Mouse (Mus musculus): ENCODE data around the gene A930009A15Rik. TPM values are rescaled to one million over a fixed set of nuclear protein-coding genes. Genes with fewer than 3 reads are reported as not detected.
A peak's percentile ranks its signal among the peaks of the same experiment; 100 is the strongest.

The A930009A15Rik gene
- polyA plus RNA-seq, 1 experiment from 2014 or later: 0.66 TPM

DNA sequence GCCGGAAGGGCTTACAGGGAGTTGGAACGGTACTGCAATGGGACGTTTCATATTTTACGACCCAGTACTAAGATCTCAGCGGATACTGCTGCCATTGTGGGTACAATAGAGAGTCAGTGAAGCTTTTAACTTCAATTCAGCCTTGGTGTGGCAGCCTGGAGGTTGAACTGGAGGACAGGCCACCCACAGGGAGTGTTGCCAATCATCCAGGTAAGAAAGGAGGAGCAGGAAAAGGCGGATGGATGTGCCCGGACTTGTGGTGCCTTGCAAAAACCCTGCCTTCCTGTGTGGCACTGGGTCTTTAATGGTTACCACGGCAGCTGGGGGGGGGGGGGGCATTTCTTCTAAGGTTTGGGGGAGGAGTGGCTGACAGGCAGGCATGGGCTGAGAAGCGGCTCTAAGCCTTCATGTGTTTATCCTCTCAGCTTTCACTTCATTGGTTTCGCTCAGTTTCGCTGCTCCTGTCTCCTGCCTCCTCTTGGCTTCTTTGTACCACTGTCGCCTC is 13.0 kb upstream of the A930009A15Rik start:
- H3K4me3 ChIP-seq: no peak overlapping the region
- no peaks in the 10 kb centered on the region for H3K36me3 ChIP-seq
- ATAC-seq (ENCODE audit: low read depth): no peak
- H3K27ac ChIP-seq (replicated peaks): no peak overlapping the region
- H3K9me3 ChIP-seq: no peaks in the 10 kb centered on the region
- H3K4me1 ChIP-seq (replicated peaks): peaks cover 14% of the 10 kb centered on the region
- WGBS: 13% methylated on average over 12 of the region's 12 CpGs
- H3K9ac ChIP-seq: no peak overlapping the region
- H3K27me3 ChIP-seq: no peaks in the 10 kb centered on the region
- peak overlapping the region; percentile 32 for H3K4me2 ChIP-seq

DNA sequence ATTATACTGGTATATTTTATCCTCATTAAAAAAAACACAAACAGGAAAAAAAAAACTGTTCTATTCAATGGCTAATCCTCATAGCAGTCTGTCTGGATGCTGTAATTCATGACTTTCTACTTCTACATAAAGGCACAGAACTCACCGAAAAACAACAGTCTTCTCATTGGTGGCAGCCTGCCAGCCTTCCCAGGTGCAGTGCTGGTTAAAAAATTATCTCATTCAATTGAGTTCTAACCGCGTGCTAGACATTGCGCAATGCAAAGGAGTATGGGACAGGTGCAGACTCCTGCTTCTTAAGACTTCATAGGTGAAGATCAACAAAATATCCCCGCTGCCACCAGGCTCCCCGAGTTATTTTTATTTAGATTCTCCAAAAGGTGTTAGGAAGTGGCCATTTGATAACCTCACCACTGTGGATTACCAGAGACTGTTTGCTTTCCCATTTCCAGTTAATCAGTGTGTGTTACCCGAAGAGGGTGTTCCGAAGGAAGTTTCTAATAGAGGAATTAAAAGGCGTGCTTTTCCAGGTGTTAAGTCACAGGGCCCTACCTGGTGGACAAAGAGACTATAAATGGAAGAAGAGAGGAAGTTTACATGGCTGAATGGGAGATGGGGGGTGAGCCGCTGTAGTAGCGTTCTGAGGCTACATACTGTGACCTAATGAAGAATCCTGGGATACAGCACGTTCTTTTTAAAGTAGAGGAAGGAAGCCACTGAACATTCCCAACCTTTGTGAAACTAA is 8.5 kb upstream of the A930009A15Rik start:
- no peak overlapping the region for H3K4me3 ChIP-seq
- H3K4me2 ChIP-seq: no peak overlapping the region
- WGBS: 65% methylated on average over 12 of the region's 12 CpGs
- H3K27ac ChIP-seq (replicated peaks): no peak overlapping the region
- H3K9ac ChIP-seq: no peak overlapping the region
- no peak for ATAC-seq (ENCODE audit: low read depth)
- H3K9me3 ChIP-seq: no peaks in the 10 kb centered on the region
- no peaks in the 10 kb centered on the region for H3K36me3 ChIP-seq
- H3K27me3 ChIP-seq: no peaks in the 10 kb centered on the region
- peaks cover 14% of the 10 kb centered on the region for H3K4me1 ChIP-seq (replicated peaks)

DNA sequence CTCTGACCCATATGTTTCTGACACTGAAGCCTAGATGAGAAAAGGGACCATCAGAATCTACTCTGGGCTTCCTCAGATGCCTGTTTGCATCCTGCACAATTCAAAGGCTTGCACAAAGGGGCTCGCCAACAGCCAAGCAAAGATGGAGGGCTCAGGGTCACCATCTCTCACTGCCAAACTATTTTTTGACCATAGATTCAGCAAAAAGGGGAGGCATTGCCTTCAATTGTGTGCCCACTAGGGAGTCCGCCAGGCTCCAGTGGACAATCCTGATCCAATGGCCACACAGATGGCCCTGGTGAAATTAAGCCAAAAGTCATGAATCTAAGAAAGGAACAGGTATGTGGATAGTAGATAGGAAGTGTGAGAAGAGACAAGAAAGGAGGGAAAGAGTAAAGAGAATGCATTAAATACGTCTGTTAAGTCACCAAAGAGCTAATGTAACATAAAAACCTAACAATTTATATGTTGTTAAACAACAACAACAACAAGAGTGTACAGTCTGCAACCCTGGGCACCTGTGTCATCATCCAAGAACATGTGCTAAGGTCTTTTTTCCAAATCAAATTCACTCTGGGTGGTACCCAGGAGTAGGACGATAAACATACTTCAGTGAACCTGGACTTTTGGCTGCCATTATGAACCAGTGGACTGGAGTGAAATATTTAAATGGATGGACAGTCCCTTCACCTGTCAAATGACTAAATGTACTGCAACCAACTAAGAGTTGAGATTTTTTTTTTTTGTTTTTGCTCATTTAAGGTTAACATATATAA is 6.7 kb upstream of the A930009A15Rik start:
- Histone ChIP-seq H3K9me3 (peaks cover 10% of the 10 kb centered on the region; the same call in 1 of the 2 replicates), H3K36me3 (no peaks in the 10 kb centered on the region), H3K27ac (replicated peaks) (no peak overlapping the region), H3K27me3 (no peaks in the 10 kb centered on the region), H3K4me2 (no peak overlapping the region), H3K4me3 (no peak overlapping the region), H3K4me1 (replicated peaks) (peaks cover 6% of the 10 kb centered on the region), H3K9ac (no peak overlapping the region)
- no peak for ATAC-seq (ENCODE audit: low read depth)
- WGBS: 90% methylated on average over 4 of the region's 4 CpGs

DNA sequence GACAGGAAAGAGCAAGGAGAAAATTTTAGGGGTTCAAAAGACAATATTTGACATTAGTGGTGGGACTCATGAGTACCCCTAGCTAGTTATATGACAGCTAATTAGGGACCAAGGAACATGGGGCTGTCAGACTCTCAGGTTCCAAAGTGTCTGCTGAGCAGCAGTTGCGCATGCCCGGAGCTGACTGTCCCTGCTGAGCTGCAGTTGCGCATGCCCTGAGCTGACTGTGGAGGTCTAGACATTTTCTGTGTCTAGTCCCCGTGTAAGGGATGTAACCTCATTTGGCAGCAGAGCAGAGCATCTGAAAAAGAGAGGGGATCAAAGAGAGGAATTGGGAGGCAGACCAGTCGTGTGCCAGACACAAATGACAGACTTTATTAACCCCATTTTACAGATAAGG is 5.8 kb upstream of the A930009A15Rik start:
- 85% methylated on average over 5 of the region's 5 CpGs for WGBS
- Histone ChIP-seq H3K9ac (no peak overlapping the region), H3K36me3 (no peaks in the 10 kb centered on the region), H3K4me3 (no peak overlapping the region), H3K9me3 (peaks cover 10% of the 10 kb centered on the region; the same call in 1 of the 2 replicates), H3K4me2 (no peak overlapping the region), H3K27me3 (no peaks in the 10 kb centered on the region), H3K27ac (replicated peaks) (no peak overlapping the region), H3K4me1 (replicated peaks) (peaks cover 6% of the 10 kb centered on the region)
- no peak for ATAC-seq (ENCODE audit: low read depth)

DNA sequence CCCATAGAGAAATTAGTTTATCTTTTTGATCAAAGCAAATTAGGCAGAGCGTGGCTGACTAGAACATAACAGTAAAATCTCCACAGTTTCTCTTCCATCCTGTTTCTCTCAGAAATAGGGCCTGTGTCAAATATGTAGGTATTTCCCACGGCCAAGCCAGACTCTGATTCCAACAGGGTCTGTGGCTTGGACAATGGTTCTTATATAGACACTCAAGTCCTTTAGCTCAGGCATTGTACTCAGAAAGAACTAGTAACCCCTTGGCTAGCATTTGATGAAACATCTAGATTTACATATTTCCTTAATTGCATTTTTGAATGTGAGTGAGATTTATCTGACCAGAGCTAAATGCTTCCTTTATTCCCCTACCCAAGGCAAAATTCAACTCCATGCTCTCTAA is 791 bp downstream of the A930009A15Rik start:
- Histone ChIP-seq H3K9ac (no peak overlapping the region), H3K27ac (replicated peaks) (peak overlapping the region; percentile 71), H3K4me3 (no peak overlapping the region), H3K4me2 (peak overlapping the region; percentile 29), H3K36me3 (no peaks in the 10 kb centered on the region), H3K4me1 (replicated peaks) (peaks cover 25% of the 10 kb centered on the region), H3K9me3 (peaks cover 10% of the 10 kb centered on the region; the same call in 1 of the 2 replicates), H3K27me3 (peaks cover 5% of the 10 kb centered on the region; the same call in 1 of the 2 replicates)
- 41% methylated on average over 2 of the region's 2 CpGs for WGBS
- ATAC-seq (ENCODE audit: low read depth): no peak

DNA sequence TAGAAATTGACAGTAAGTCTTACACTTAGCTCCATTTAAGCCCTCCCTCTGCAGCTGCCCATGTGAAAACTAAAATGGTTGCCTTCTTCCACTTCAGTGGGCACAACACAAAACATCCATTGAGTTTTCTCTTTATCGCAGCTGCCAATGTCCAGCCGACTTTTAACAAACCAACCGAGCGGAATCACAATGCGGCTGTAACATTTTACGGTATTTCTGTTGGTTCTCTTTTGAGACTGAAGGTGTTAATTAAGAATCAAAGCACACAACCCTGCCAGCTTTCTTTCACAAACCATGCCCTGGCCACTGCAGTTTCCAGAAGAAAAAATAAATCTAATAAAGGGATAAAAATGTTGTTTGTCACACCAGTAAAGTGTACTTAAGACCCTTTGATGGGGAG is 1.5 kb downstream of the A930009A15Rik start:
- Histone ChIP-seq H3K4me2 (peak overlapping the region; percentile 29), H3K27ac (replicated peaks) (peak overlapping the region; percentile 71), H3K36me3 (no peaks in the 10 kb centered on the region)

DNA sequence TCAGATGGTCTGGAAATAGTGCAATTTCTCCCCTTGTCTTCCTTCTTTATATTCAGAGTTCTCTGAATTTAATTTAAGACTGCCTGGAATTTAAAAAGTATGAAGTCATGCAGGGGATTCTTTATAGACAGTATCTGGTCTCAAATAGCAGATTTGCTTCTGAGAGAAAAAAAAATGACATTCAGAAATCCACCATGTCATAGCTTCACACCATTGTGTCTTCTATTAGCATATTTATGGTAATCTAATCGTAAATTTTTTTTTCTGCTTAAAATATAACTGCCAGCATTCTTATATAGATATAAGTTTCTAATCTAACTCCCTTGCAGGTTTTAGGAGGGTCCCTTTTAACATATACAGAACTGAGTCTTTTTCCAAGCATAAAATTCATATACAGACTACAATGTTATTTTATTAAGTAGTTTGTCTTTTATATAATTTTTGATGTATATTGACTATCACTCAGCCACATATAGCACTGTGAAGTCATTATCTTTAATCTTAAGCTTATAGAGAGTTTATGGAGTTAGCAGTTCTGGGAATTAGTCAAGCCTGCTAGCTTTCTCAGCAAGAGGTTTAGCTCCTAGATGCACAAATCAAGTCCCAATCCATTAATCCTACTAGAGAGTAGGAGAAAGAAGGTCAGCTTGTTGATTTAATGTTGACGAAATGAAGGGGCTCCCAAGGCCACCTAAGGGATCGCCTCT is 2.1 kb downstream of the A930009A15Rik start:
- WGBS: 23% methylated on average over 3 of the region's 3 CpGs
- Histone ChIP-seq H3K4me1 (replicated peaks) (peaks cover 25% of the 10 kb centered on the region), H3K9me3 (peaks cover 10% of the 10 kb centered on the region; the same call in 1 of the 2 replicates), H3K9ac (no peak overlapping the region), H3K4me2 (peak overlapping the region; percentile 29), H3K27me3 (peaks cover 5% of the 10 kb centered on the region; the same call in 1 of the 2 replicates), H3K27ac (replicated peaks) (peak overlapping the region; percentile 71), H3K4me3 (no peak overlapping the region), H3K36me3 (no peaks in the 10 kb centered on the region)
- ATAC-seq (ENCODE audit: low read depth): peak; percentile 44; the same call in 1 of the 2 replicates

More for the DNA sequence above, 1.5 kb downstream of the A930009A15Rik start:
- no peak overlapping the region for H3K9ac ChIP-seq
- peaks cover 5% of the 10 kb centered on the region; the same call in 1 of the 2 replicates for H3K27me3 ChIP-seq
- H3K4me3 ChIP-seq: no peak overlapping the region
- peak; percentile 79 for ATAC-seq (ENCODE audit: low read depth)
- H3K4me1 ChIP-seq (replicated peaks): peaks cover 25% of the 10 kb centered on the region
- peaks cover 10% of the 10 kb centered on the region; the same call in 1 of the 2 replicates for H3K9me3 ChIP-seq
- 8% methylated on average over 6 of the region's 6 CpGs for WGBS

DNA sequence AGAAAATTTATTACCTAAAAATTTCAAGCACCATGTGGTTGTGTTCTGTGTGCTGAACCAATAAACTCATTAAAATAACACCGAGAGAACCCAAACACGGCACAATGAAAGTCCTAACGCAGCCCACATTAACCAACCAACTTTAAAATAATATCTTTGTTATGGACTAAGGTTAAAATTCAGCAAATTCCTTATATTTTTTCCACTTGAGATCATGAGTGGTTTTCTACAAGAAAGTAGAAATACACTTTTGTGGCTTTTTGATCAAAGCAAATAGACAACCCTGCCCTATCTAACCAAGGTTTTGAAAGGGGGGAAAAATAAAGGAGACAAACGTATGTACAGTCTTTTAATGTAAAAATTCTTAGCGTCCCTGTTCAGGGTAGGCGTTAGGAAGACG is 9.3 kb downstream of the A930009A15Rik start:
- Histone ChIP-seq H3K4me3 (no peak overlapping the region), H3K4me2 (no peak overlapping the region), H3K9ac (no peak overlapping the region), H3K4me1 (replicated peaks) (peaks cover 6% of the 10 kb centered on the region), H3K27me3 (peaks cover 25% of the 10 kb centered on the region), H3K36me3 (no peaks in the 10 kb centered on the region), H3K27ac (replicated peaks) (no peak overlapping the region), H3K9me3 (no peaks in the 10 kb centered on the region)
- ATAC-seq (ENCODE audit: low read depth): no peak
- WGBS: 63% methylated on average over 7 of the region's 7 CpGs

DNA sequence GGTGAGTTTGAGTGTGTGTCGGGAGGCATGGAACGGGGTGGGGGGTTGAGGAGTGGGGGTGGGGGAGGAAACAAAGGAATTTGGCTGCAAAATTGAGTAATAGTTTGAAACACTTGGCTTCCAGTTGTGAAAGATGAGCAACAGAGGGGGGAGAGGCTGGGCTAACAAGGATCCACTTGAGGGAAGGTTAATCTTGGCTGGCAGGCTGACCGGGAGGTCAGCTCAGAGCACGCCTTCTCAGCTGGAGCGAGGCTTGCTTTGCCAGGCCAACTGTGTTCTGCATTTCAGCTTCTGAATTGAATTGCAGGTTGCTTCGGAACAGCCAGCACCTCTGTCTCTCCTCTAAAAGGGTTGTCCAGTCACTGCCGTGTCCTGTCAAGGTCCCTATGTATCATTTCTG is 9.7 kb downstream of the A930009A15Rik start:
- peaks cover 29% of the 10 kb centered on the region for H3K27me3 ChIP-seq
- no peak overlapping the region for H3K4me3 ChIP-seq
- no peak overlapping the region for H3K9ac ChIP-seq
- H3K4me2 ChIP-seq: no peak overlapping the region
- no peaks in the 10 kb centered on the region for H3K9me3 ChIP-seq
- no peak for ATAC-seq (ENCODE audit: low read depth)
- no peaks in the 10 kb centered on the region for H3K36me3 ChIP-seq
- H3K27ac ChIP-seq (replicated peaks): 0 out of 2 replicates have a peak overlapping the region, but pooled peaks have one; percentile 1
- 16% methylated on average over 7 of the region's 7 CpGs for WGBS
- H3K4me1 ChIP-seq (replicated peaks): peaks cover 6% of the 10 kb centered on the region

DNA sequence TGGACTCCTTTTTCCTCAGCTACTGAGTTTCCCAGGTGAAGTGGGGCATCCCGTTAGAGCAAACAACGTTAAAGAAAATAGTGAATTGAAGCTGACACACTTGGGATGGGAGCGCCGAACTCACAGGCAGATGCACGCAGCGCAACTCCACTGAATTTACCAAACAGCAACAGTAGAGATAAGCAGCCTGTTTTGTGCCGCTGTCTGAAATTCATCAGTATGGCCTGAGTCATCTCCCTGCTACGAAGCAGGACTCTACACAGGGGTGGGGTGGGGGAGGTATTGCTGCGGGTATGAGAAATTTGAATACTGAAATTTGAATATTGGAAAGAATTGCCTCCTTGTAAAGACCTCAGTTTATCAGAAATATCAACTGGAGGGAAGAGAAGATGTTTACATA is 12.2 kb downstream of the A930009A15Rik start:
- WGBS: 81% methylated on average over 9 of the region's 9 CpGs
- Histone ChIP-seq H3K27ac (replicated peaks) (no peak overlapping the region), H3K9me3 (no peaks in the 10 kb centered on the region), H3K4me1 (replicated peaks) (peaks cover 27% of the 10 kb centered on the region), H3K4me3 (no peak overlapping the region), H3K4me2 (no peak overlapping the region), H3K9ac (no peak overlapping the region), H3K27me3 (peaks cover 47% of the 10 kb centered on the region), H3K36me3 (no peaks in the 10 kb centered on the region)
- no peak for ATAC-seq (ENCODE audit: low read depth)

DNA sequence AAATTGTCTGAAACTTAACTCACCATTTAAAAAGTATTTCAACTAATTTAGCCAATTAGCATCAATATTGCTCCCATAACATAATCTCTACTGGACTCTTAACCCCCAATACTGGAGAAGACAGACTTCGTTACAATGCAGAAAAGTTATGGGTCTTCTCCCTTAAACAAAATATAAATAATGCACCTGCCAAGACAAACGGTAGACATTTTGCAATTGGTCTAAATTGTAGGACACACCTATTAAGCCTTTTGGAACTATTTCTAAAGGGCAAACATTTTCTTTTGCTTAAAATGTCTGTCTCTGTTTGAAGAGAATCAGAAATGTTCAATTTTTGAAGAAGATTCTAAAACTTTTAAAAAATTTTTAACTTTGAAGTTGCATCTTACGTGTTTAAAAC is 13.3 kb downstream of the A930009A15Rik start:
- H3K9ac ChIP-seq: no peak overlapping the region
- no peak overlapping the region for H3K4me2 ChIP-seq
- H3K27ac ChIP-seq (replicated peaks): no peak overlapping the region
- peaks cover 49% of the 10 kb centered on the region for H3K27me3 ChIP-seq
- 81% methylated on average over 3 of the region's 3 CpGs for WGBS
- no peaks in the 10 kb centered on the region for H3K36me3 ChIP-seq
- H3K4me3 ChIP-seq: no peak overlapping the region
- no peaks in the 10 kb centered on the region for H3K9me3 ChIP-seq
- no peak for ATAC-seq (ENCODE audit: low read depth)
- peaks cover 35% of the 10 kb centered on the region for H3K4me1 ChIP-seq (replicated peaks)

Measured in neural tube, embryonic 13.5 days (tissue).